Mouse (Mus musculus) ZHBTc4 (cell line): Measurements from ENCODE around the gene G430095P16Rik.

Experiments
- DNase-seq: peaks from one replicate; pipeline ENCODE4 v3.0.0-alpha.2; 2011; ENCODE audit warnings: low read depth, low spot score

Gene G430095P16Rik

GRCm38 (mm10) chr8:84722850-84723570, at the start of gene G430095P16Rik:
Gene G430095P16Rik, plus strand, starts transcription at chr8:84723007.
- peak; percentile 83 for DNase-seq

DNA sequence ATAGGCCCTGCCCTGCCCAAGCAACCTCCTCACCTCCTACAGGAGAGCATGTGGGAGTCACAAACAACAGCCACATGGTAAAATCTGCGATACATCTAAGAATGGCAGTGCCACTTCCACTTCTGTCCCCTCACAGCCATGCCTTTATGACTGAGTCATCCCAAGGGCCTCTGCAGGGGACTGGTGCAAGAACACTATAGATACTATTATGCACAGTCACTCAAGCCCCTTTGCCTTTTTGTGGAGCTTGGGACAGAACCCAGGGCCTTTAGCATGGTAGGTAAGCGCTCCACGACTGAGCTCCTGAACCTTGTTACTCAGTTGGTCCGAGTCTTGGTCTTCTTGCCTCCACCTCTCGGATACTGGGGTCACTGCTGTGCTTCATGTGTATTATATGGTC, 45.5 kb upstream of the G430095P16Rik start:
- DNase-seq: no peak

GRCm38 (mm10) chr8:84681476-84681875, 41.3 kb upstream of the G430095P16Rik start:
- peak; percentile 71 for DNase-seq

- DNase-seq: no peak
These were observed 40.5 kb upstream of the G430095P16Rik start for GRCm38 (mm10) chr8:84682257-84682656.

DNA sequence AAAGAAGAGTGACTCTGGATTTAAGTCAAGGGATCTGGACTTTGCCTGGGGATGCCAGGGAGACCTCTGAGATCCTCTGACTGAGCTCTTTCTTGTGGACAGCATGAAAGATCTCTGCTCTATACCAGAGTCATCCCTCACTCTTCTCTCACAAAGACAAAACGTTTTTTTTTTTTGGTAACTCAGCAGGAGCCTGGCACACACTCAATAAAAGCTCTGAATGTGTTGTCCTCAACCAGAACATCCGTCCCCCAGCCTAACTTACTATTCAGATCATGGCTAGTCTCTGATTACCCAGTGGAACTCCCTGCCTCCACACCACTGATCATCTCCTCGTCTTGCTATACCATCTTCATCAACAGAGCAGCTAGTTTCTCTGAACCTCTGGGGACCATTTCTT, 38.3 kb upstream of the G430095P16Rik start:
- DNase-seq: no peak

DNA sequence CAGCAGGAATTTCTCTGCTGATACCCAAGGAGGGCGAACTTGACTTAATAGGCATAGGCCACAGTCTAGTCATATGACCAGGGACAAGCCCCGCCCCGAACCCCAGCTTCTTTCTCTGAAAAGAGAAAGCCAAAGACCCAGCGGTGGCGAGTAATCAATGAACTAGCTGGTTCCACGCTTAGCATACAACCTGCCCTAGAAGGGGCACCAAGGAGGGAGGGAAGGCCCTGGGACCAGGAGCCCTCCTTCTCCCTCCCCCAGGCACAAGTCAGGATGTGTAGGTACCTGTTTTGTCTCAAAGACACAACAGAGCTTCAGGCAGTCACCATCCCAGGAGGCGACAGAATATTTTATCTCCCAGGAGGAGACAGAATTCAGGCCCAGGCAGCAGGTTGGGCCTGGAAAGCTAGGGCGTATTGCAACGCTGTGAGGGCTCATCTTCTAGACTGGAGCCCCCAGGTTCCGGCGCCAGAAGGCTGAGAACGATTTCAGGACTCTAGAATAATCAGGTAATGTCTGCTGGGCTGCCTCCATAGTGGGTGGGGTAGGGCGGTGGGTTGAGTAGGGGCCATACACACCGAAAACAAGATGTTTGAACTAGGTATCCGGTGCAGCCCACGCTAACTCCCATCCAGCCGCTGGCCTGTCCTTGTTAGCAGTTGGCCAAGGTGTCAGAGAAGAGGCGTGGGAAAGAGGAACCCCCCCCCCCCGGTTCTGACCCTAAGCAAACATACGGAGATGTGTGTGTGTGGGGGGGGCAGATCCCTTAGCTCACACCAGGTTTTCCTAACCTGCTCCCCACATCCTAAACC, 36.4 kb upstream of the G430095P16Rik start, which contains the start of gene Trmt1:
TSS of gene Trmt1 (plus strand) at position 117 of the 812 bp plus-strand sequence.
- DNase-seq: peak; percentile 76

DNA sequence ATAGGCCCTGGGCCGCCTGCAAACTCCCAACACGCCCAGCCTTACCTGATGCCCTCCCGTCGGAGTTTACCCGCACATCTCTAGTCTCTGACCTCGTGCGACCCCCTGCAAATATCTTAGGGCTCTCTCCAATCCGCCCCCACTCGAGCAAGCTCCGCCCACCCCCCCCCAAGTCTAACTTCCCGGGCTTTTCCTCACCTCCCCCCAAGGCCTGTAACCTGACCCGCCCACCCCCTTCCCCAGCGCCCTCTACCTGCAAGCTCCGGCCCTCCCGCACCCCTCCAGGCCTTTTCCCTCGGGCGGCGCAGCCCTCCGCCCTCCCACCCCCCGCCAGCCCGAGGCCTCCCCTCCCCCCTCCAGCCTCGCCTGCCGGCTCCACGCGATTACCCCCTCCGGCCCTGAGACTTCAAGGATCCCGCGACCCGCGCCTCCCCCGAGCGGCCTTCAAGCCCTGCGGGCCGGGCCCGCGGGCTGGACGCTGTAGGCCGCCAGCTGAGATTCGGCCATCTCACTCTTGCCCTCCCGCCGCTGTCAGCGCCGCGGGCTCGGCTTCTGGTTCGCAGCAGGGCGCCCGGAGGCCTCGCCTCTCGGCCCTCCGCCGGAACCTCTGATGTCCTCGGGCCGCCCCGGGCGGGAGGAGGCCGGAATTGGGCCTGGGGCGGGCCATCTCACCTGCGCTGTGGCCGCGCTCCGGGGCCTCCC, 35.7 kb upstream of the G430095P16Rik start:
- peak; percentile 81 for DNase-seq

GRCm38 (mm10) chr8:84687705-84688100, 35.1 kb upstream of the G430095P16Rik start, which contains the start of gene Nacc1:
Gene Nacc1, minus strand, starts transcription at chr8:84687862.
- DNase-seq: peak; percentile 96

GRCm38 (mm10) chr8:84689091-84689915, 33.5 kb upstream of the G430095P16Rik start:
- peak; percentile 95 for DNase-seq

DNA sequence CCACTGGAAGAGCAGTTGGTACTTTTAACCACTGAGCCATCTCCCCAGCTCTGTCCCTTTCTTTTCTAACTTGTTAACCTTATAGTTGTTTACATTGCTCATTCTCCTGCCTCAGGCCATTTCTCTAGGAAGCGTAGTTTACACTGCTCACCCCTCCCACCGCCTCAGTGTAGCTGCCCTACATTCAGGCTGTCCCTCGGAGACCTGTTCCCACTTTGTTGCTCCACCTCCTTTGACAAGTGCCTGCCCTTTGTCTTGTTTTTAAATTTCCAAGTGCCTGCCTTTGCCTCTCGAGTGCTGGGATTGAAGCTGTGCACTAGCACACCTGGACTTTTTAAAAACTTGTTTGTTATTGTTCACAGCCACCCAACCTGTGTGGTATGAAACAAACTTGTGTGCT, 29.5 kb upstream of the G430095P16Rik start:
- no peak for DNase-seq

DNA sequence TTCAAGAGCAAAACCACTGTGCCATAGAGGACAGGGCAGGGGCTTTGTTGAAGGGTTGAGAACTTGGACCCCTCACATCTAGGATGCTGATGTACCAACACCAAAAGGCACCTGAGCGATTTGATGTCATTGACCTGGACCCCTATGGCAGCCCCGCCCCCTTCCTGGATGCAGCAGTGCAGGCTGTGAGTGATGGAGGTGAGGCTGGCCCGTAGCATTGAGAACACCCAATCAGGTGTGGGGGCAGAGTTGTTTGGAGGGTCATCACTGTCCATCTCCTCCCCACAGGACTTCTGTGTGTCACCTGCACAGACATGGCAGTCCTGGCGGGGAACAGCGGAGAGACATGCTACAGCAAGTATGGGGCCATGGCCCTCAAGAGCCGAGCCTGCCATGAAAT, 27.7 kb upstream of the G430095P16Rik start:
- DNase-seq: no peak

GRCm38 (mm10) chr8:84697166-84698130, 25.4 kb upstream of the G430095P16Rik start:
- DNase-seq: peak; percentile 75

- DNase-seq: no peak
These were observed 24.5 kb upstream of the G430095P16Rik start for GRCm38 (mm10) chr8:84698288-84698687.

DNA sequence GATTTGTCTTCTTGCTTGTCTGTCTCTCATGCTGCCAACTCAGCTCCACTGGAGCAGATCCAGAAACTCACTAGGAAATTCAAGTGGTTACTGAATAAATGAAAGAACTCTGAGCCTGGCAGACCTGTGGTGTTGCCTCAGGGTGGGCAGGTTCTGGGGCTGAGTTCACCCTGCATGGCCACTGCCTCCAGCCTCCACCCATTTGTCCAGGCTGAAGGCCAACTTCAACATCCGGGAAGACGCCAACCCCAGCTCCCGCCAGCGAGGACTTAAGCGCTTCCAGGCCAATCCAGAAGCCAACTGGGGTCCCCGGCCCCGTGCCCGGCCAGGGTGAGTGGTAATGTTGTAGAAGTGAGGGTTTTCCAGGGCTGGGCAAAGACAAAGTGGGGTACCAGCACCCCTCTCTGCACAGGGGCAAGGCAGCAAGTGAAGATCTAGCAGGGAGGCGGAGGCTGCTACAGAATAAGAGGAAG, 23.8 kb upstream of the G430095P16Rik start:
- DNase-seq: no peak

- peak; percentile 87 for DNase-seq
These were observed 22.9 kb upstream of the G430095P16Rik start for GRCm38 (mm10) chr8:84699861-84700322.

DNA sequence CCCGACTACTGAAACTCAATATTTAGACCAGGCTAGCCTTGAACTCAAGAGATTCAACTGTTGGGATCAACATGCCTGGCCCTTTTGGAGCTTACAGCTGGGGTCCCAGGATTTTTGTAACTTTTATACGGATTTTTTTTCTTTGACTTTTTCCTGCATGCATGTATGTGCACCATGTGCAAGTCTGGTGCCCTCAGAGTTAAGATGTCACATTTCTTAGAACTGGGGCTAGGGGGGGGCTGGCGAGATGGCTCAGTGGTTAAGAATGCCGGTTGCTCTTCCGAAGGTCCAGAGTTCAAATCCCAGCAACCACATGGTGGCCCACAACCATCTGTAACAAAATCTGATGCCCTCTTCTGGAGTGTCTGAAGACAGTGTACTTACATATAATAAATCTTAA, 22.3 kb upstream of the G430095P16Rik start:
- DNase-seq: no peak

GRCm38 (mm10) chr8:84700941-84701911, 21.6 kb upstream of the G430095P16Rik start, which contains the start of gene Lyl1:
Gene Lyl1, plus strand, starts transcription at chr8:84701457.
- DNase-seq: peak; percentile 63

DNA sequence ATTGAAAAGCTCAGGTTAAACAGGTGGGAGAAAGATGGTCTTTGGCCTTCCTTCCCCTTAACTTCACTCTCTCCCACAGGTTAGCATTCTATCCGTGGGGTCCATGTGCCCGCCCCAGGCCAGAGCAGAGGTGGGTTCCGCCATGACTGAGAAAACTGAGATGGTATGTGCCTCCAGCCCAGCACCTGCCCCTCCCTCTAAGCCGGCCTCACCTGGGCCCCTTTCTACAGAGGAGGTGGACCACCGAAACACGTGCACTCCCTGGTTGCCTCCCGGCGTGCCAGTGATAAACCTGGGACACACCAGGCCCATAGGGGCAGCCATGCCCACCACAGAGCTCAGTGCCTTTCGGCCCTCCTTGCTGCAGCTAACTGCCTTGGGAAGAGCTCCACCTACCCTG, 20.2 kb upstream of the G430095P16Rik start:
- DNase-seq: no peak
